Mouse (Mus musculus) ES-CJ7 (cell line): ENCODE data around the gene Pilrb2.

ENCODE experiments used
- DNase-seq: peaks from one replicate; pipeline ENCODE4 v3.0.0; 2011; ENCODE audit warnings: low read depth, low spot score

Gene Pilrb2

DNA sequence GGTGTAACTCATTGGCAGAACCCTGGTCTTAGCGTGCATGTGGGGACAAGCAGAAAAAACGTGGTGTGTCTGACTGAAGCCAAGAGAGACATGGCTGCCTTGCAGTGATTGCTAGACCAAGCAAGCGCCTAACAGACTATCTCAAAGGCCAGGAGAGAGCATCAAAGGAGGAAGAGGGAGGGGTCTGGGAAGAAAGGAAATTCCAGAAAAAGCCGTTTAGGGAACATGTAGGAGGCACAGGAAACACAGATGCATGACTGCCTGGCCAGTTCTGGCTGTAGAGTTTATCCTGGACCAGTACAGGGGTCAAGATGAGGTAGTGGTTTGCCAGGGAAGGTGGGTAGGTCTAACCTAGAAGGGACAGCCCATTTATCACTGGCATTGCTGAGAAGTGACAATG lies 38.1 kb downstream of the Pilrb2 start:
- DNase-seq, result no peak

DNA sequence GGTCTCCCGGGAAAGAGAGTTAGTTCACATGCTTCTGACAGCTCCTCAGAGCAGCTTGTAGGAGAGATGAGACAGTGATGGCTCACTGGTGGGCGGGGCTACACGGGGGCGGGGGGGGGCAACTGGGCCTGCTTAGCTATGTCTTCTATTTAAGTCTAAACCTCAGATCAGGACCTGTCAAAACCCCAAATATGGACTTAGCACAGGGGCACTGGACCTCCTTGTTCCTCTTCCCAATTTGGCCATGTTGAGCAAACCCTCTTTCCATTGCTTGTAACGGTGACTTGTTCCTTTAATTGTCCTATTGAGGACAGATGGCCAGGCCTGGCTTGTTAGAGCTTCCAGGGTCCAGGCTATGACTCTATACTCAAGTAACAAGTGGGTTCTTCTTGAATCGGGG lies 40.1 kb downstream of the Pilrb2 start:
- DNase-seq, result no peak

GRCm38 (mm10) chr5:137831106-137831505 lies 40.5 kb downstream of the Pilrb2 start:
- no peak for DNase-seq

GRCm38 (mm10) chr5:137830238-137830637 lies 41.4 kb downstream of the Pilrb2 start:
- no peak for DNase-seq

DNA sequence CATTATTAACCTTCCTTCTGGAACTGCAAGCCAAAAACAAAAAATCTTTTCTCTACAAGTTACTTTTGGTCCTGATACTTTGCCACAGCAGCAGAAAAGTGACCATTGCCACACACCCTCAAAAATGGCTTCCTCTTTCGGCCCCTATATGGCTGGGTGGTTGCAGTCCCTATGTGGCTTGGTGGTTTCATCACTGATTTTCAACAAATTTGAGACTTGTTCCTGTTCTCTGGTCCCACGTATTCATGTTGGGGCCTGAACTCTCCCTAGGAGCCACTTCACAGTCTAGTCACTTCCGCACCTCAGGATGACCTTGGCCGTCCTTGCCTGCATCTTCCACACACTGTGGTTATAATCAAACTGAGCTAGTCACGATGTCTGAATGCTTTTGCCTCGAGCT lies 42.9 kb downstream of the Pilrb2 start:
- DNase-seq, result no peak

- no peak for DNase-seq
Measured at GRCm38 (mm10) chr5:137826421-137826820, 45.2 kb downstream of the Pilrb2 start.

DNA sequence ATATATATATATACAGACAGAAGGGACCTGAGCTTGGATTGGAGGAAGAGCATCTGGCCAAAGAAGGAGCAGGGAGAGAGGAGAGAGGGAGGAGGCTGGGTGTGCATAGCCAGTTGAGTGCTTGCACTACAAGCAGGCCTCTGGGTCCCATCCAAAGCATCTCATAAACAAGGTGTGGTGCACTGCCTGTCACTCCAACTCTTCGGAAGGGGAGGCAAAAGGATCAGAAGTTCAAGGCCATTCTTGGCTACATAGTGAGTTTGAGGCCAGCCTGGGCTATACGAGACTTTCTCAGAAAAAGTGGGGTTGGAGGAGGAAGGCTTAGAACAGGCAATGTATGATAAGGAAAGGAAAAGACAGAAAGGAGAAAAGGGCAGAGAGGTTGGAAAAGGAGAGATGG lies 45.6 kb downstream of the Pilrb2 start:
- no peak for DNase-seq

- DNase-seq, result no peak
Measured at GRCm38 (mm10) chr5:137825030-137825429, 46.6 kb downstream of the Pilrb2 start.

GRCm38 (mm10) chr5:137823455-137824045 lies 48.1 kb downstream of the Pilrb2 start:
- DNase-seq, result no peak

DNA sequence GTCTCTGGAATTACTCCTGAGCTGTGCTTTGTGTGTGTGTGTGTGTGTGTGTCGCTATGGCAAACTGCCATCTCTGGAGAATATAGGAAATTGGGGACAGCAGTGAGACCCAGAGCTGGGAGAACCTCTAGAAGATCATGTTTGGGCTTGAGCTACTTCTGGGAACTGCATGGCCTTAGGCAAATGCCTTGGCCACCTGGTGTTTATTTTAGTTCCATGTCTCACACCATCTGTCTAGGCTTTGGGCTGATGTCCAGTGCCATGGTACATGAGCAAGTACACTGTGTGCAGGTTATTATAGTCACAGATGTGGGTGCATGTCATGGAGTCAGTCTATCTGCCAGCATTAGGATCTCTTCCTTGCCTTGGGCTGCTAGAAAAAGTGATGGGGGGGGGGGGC lies 49.0 kb downstream of the Pilrb2 start:
- DNase-seq, result no peak

GRCm38 (mm10) chr5:137822126-137822525 lies 49.5 kb downstream of the Pilrb2 start:
- no peak for DNase-seq

GRCm38 (mm10) chr5:137817466-137818222 lies 54.0 kb downstream of the Pilrb2 start:
- DNase-seq, result no peak
